Mouse (Mus musculus): ENCODE results near the gene Myb. TPM values are rescaled to one million over a fixed set of nuclear protein-coding genes. Genes with fewer than 3 reads are reported as not detected.
A peak's percentile ranks its signal among the peaks of the same experiment; 100 is the strongest.

Myb gene
- polyA plus RNA-seq, 1 experiment from 2014 or later: 2.9 TPM

GRCm38 (mm10) chr10:21094896-21095295, 65.9 kb downstream of the Myb start:
- Histone ChIP-seq H3K27me3 (replicated peaks; ENCODE audit: control insufficient read depth, insufficient read depth, low read length) (no peaks in the 10 kb centered on the region), H3K36me3 (ENCODE audit: control insufficient read depth, insufficient read depth) (no peaks in the 10 kb centered on the region), H3K9me3 (ENCODE audit: control insufficient read depth) (0 out of 2 replicates have a peak, but pooled peaks cover 4% of the 10 kb centered on the region), H3K4me2 (replicated peaks; ENCODE audit: low read depth) (no peak overlapping the region), H3K4me1 (replicated peaks; ENCODE audit: control insufficient read depth, insufficient read depth, low read length) (peaks cover 5% of the 10 kb centered on the region; the same call in 1 of the 2 replicates), H3K4me3 (ENCODE audit: low read depth, low read length) (no peak overlapping the region), H3K27ac (ENCODE audit: low read depth, low read length) (no peak overlapping the region), H3K9ac (ENCODE audit: low read depth, low read length) (no peak overlapping the region)
- 97% methylated on average over 2 of the region's 2 CpGs for WGBS
- TF ChIP-seq CTCF (IDR thresholded peaks at IDR 0.05; ENCODE audit: low read depth): no peak
- ATAC-seq: no peak

- no peak for TF ChIP-seq CTCF (IDR thresholded peaks at IDR 0.05; ENCODE audit: low read depth)
- Histone ChIP-seq H3K9me3 (ENCODE audit: control insufficient read depth) (0 out of 2 replicates have a peak, but pooled peaks cover 4% of the 10 kb centered on the region), H3K36me3 (ENCODE audit: control insufficient read depth, insufficient read depth) (no peaks in the 10 kb centered on the region), H3K9ac (ENCODE audit: low read depth, low read length) (no peak overlapping the region), H3K27ac (ENCODE audit: low read depth, low read length) (no peak overlapping the region), H3K4me3 (ENCODE audit: low read depth, low read length) (no peak overlapping the region), H3K4me2 (replicated peaks; ENCODE audit: low read depth) (no peak overlapping the region), H3K4me1 (replicated peaks; ENCODE audit: control insufficient read depth, insufficient read depth, low read length) (peaks cover 5% of the 10 kb centered on the region; the same call in 1 of the 2 replicates), H3K27me3 (replicated peaks; ENCODE audit: control insufficient read depth, insufficient read depth, low read length) (no peaks in the 10 kb centered on the region)
- 85% methylated on average over 5 of the region's 5 CpGs for WGBS
- peak; percentile 19; the same call in 1 of the 2 replicates for ATAC-seq
Observed at GRCm38 (mm10) chr10:21093301-21093700, 67.5 kb downstream of the Myb start.

- peak; percentile 84 for ATAC-seq
- 38% methylated on average over 18 of the region's 18 CpGs for WGBS
- no peak overlapping the region for H3K4me3 ChIP-seq (ENCODE audit: low read depth, low read length)
Observed at GRCm38 (mm10) chr10:21092501-21093270, 68.1 kb downstream of the Myb start.

GRCm38 (mm10) chr10:21090922-21091700, 69.7 kb downstream of the Myb start:
- peaks cover 5% of the 10 kb centered on the region; the same call in 1 of the 2 replicates for H3K4me1 ChIP-seq (replicated peaks; ENCODE audit: control insufficient read depth, insufficient read depth, low read length)
- H3K36me3 ChIP-seq (ENCODE audit: control insufficient read depth, insufficient read depth): no peaks in the 10 kb centered on the region
- 0 out of 2 replicates have a peak, but pooled peaks cover 4% of the 10 kb centered on the region for H3K9me3 ChIP-seq (ENCODE audit: control insufficient read depth)
- peak; percentile 73 for ATAC-seq
- no peak overlapping the region for H3K27ac ChIP-seq (ENCODE audit: low read depth, low read length)
- H3K9ac ChIP-seq (ENCODE audit: low read depth, low read length): no peak overlapping the region
- H3K27me3 ChIP-seq (replicated peaks; ENCODE audit: control insufficient read depth, insufficient read depth, low read length): no peaks in the 10 kb centered on the region
- H3K4me3 ChIP-seq (ENCODE audit: low read depth, low read length): no peak overlapping the region
- TF ChIP-seq CTCF (IDR thresholded peaks at IDR 0.05; ENCODE audit: low read depth): no peak
- no peak overlapping the region for H3K4me2 ChIP-seq (replicated peaks; ENCODE audit: low read depth)
- WGBS: 43% methylated on average over 8 of the region's 8 CpGs

More at GRCm38 (mm10) chr10:21092501-21093270, 68.1 kb downstream of the Myb start:
- Histone ChIP-seq H3K27me3 (replicated peaks; ENCODE audit: control insufficient read depth, insufficient read depth, low read length) (no peaks in the 10 kb centered on the region), H3K9me3 (ENCODE audit: control insufficient read depth) (0 out of 2 replicates have a peak, but pooled peaks cover 4% of the 10 kb centered on the region), H3K27ac (ENCODE audit: low read depth, low read length) (peak overlapping the region; percentile 16; the same call in 1 of the 2 replicates), H3K4me2 (replicated peaks; ENCODE audit: low read depth) (peak overlapping the region; percentile 17; the same call in 1 of the 2 replicates), H3K36me3 (ENCODE audit: control insufficient read depth, insufficient read depth) (no peaks in the 10 kb centered on the region), H3K4me1 (replicated peaks; ENCODE audit: control insufficient read depth, insufficient read depth, low read length) (peaks cover 5% of the 10 kb centered on the region; the same call in 1 of the 2 replicates), H3K9ac (ENCODE audit: low read depth, low read length) (no peak overlapping the region)
- no peak for TF ChIP-seq CTCF (IDR thresholded peaks at IDR 0.05; ENCODE audit: low read depth)

- no peak overlapping the region for H3K4me3 ChIP-seq (ENCODE audit: low read depth, low read length)
- no peaks in the 10 kb centered on the region for H3K36me3 ChIP-seq (ENCODE audit: control insufficient read depth, insufficient read depth)
- WGBS: 67% methylated on average over 3 of the region's 3 CpGs
- peaks cover 5% of the 10 kb centered on the region; the same call in 1 of the 2 replicates for H3K4me1 ChIP-seq (replicated peaks; ENCODE audit: control insufficient read depth, insufficient read depth, low read length)
- no peak overlapping the region for H3K9ac ChIP-seq (ENCODE audit: low read depth, low read length)
- ATAC-seq: no peak
- no peaks in the 10 kb centered on the region for H3K27me3 ChIP-seq (replicated peaks; ENCODE audit: control insufficient read depth, insufficient read depth, low read length)
- H3K27ac ChIP-seq (ENCODE audit: low read depth, low read length): no peak overlapping the region
- TF ChIP-seq CTCF (IDR thresholded peaks at IDR 0.05; ENCODE audit: low read depth): no peak
- H3K4me2 ChIP-seq (replicated peaks; ENCODE audit: low read depth): no peak overlapping the region
- H3K9me3 ChIP-seq (ENCODE audit: control insufficient read depth): 0 out of 2 replicates have a peak, but pooled peaks cover 4% of the 10 kb centered on the region
Observed at GRCm38 (mm10) chr10:21089541-21089940, 71.2 kb downstream of the Myb start.
